Mouse (Mus musculus): ENCODE results near the gene Dmrtb1. TPM values are rescaled to one million over a fixed set of nuclear protein-coding genes. Genes with fewer than 3 reads are reported as not detected.

Gene Dmrtb1
- polyA plus RNA-seq, 1 experiment from 2014 or later = 0.11 TPM

Small RNAs within 50 kb of the gene (microRNA-seq; reads per million reads assigned to microRNA genes)
- gene Gm25123 = not detected

Other genes with a start within 250 kb of the Dmrtb1 start
- 6.8 and 7.8 TPM in 2 replicates for gene Glis1, start 249.6 kb downstream of the Dmrtb1 start, polyA plus RNA-seq (2014; fragmentation: Nextera tagmentation; extraction: Ambion mirVana)
- 5.0 and 8.9 TPM in 2 replicates for gene Lrp8, start 118.0 kb upstream of the Dmrtb1 start, polyA plus RNA-seq (2014; fragmentation: Nextera tagmentation; extraction: Ambion mirVana)
- gene Magoh, start 195.5 kb upstream of the Dmrtb1 start, polyA plus RNA-seq (2014; fragmentation: Nextera tagmentation; extraction: Ambion mirVana) = 284 and 285 TPM in 2 replicates
- gene 0610037L13Rik, start 205.6 kb upstream of the Dmrtb1 start, polyA plus RNA-seq (2014; fragmentation: Nextera tagmentation; extraction: Ambion mirVana) = 123 and 130 TPM in 2 replicates
- gene Cpt2, start 239.4 kb upstream of the Dmrtb1 start, polyA plus RNA-seq (2014; fragmentation: Nextera tagmentation; extraction: Ambion mirVana) = 38.8 and 40.2 TPM in 2 replicates